Mouse (Mus musculus) CH12.LX (cell line): ENCODE results near the gene Ntrk2. TPM values are rescaled to one million over a fixed set of nuclear protein-coding genes. Genes with fewer than 3 reads are reported as not detected.

ENCODE experiments used
- DNase-seq: peaks from one replicate; pipeline ENCODE4 v3.0.0-alpha.2; 2013; ENCODE audit errors: extremely low read depth
- H3K27ac ChIP-seq: 2 replicates; pipeline ENCODE4 v1.5.1; 2012; ENCODE audit warnings: low read depth, mild to moderate bottlenecking, control low read depth, moderate library complexity; ENCODE audit not compliant: insufficient read depth
- H3K27me3 ChIP-seq: replicated peaks from 2 replicates; pipeline ENCODE3; 2012; ENCODE audit warnings: inconsistent platforms
- H3K36me3 ChIP-seq, 2 experiments: replicated peaks in 1 of 2; 2 replicates each; pipeline versions ENCODE3 to v1.6.1; 2012; ENCODE audit warnings: inconsistent platforms in 1 of 2, low read length in 1 of 2, mild to moderate bottlenecking in 1 of 2, mixed read lengths in 1 of 2, moderate library complexity in 1 of 2; ENCODE audit not compliant: control insufficient read depth in 1 of 2, insufficient read depth in 1 of 2
- H3K4me1 ChIP-seq, 2 experiments: 2 replicates each; pipeline ENCODE4 v1.6.1; 2012; ENCODE audit warnings: inconsistent platforms in 1 of 2, moderate library complexity in 1 of 2; ENCODE audit not compliant: insufficient read depth in 2 of 2, control insufficient read depth in 1 of 2
- H3K4me2 ChIP-seq: 2 replicates; pipeline ENCODE4 v1.6.1; 2012; ENCODE audit warnings: low read depth, mild to moderate bottlenecking, control low read depth; ENCODE audit not compliant: poor library complexity, insufficient read depth, severe bottlenecking
- H3K4me3 ChIP-seq, 3 experiments: fragments of 150-350 bp in 1 of 3; sonication (generic) in 1 of 3; replicated peaks in 1 of 3; 2 replicates each; pipeline versions ENCODE3 to v1.5.1; 2011 to 2012; ENCODE audit warnings: low read depth in 2 of 3, low read length in 2 of 3, mild to moderate bottlenecking in 2 of 3, moderate library complexity in 2 of 3, control low read depth in 1 of 3, improper control_type of control experiment in 1 of 3, inconsistent platforms in 1 of 3, mixed read lengths in 1 of 3; ENCODE audit not compliant: poor library complexity in 1 of 3
- H3K79me2 ChIP-seq: replicated peaks from 2 replicates; pipeline ENCODE4 v1.6.1; 2012; ENCODE audit warnings: mild to moderate bottlenecking, moderate library complexity; ENCODE audit not compliant: control insufficient read depth, poor library complexity, insufficient read depth, severe bottlenecking; ENCODE audit errors: extremely low read depth
- H3K9ac ChIP-seq: 2 replicates; pipeline ENCODE4 v1.6.1; 2012; ENCODE audit warnings: low read depth, mild to moderate bottlenecking, control low read depth, moderate library complexity; ENCODE audit not compliant: insufficient read depth
- H3K9me3 ChIP-seq: replicated peaks from 2 replicates; pipeline ENCODE3; 2012; ENCODE audit warnings: low read length, inconsistent platforms, mixed read lengths
- CHD1 ChIP-seq: IDR thresholded peaks from 2 replicates; pipeline ENCODE4 v1.6.1; 2012; ENCODE audit warnings: low read depth, low read length, improper control_type of control experiment, inconsistent platforms
- CHD2 ChIP-seq: IDR thresholded peaks from 2 replicates; pipeline ENCODE4 v1.6.1; 2011; ENCODE audit warnings: low read length, improper control_type of control experiment
- E2F4 ChIP-seq: IDR thresholded peaks from 2 replicates; pipeline ENCODE4 v1.6.1; 2011; ENCODE audit warnings: low read depth, low read length, improper control_type of control experiment; ENCODE audit not compliant: insufficient replicate concordance
- EP300 ChIP-seq: IDR thresholded peaks from 2 replicates; pipeline ENCODE4 v1.6.1; 2011; ENCODE audit warnings: low read length, improper control_type of control experiment
- GABPA ChIP-seq: IDR thresholded peaks from 2 replicates; pipeline ENCODE4 v1.6.1; 2012; ENCODE audit warnings: low read depth, low read length, improper control_type of control experiment, inconsistent platforms; ENCODE audit not compliant: insufficient replicate concordance
- JUND ChIP-seq: conservative IDR thresholded peaks from 2 replicates; pipeline ENCODE4 v1.6.1; 2011; ENCODE audit warnings: low read depth, low read length, improper control_type of control experiment
- KAT2A ChIP-seq: IDR thresholded peaks from 2 replicates; pipeline ENCODE4 v1.6.1; 2012; ENCODE audit warnings: low read length, improper control_type of control experiment, inconsistent platforms; ENCODE audit not compliant: insufficient replicate concordance
- MAZ ChIP-seq: IDR thresholded peaks from 2 replicates; pipeline ENCODE4 v1.6.1; 2012; ENCODE audit warnings: low read depth, mild to moderate bottlenecking, inconsistent platforms, low read length, improper control_type of control experiment, moderate library complexity
- MXI1 ChIP-seq: IDR thresholded peaks from 2 replicates; pipeline ENCODE4 v1.6.1; 2011; ENCODE audit warnings: mild to moderate bottlenecking, low read depth, low read length, improper control_type of control experiment
- MYC ChIP-seq: IDR thresholded peaks from 2 replicates; pipeline ENCODE4 v1.6.1; 2011; ENCODE audit warnings: low read depth, mild to moderate bottlenecking, improper control_type of control experiment, low read length
- NELFE ChIP-seq: IDR thresholded peaks from 2 replicates; pipeline ENCODE4 v1.6.1; 2011; ENCODE audit warnings: low read depth, low read length, improper control_type of control experiment
- NRF1 ChIP-seq: IDR thresholded peaks from 2 replicates; pipeline ENCODE4 v1.6.1; 2014; ENCODE audit warnings: low read depth, mild to moderate bottlenecking, inconsistent platforms, low read length, improper control_type of control experiment, moderate library complexity
- SIN3A ChIP-seq: IDR thresholded peaks from 2 replicates; pipeline ENCODE4 v1.6.1; 2012; ENCODE audit warnings: low read length, improper control_type of control experiment, inconsistent platforms
- TBP ChIP-seq: conservative IDR thresholded peaks from 2 replicates; pipeline ENCODE4 v1.6.1; 2011; ENCODE audit warnings: low read depth, low read length, improper control_type of control experiment
- TCF12 ChIP-seq: IDR thresholded peaks from 2 replicates; pipeline ENCODE4 v1.6.1; 2014; ENCODE audit warnings: low read depth, mild to moderate bottlenecking, inconsistent platforms, low read length, improper control_type of control experiment
- UBTF ChIP-seq: IDR thresholded peaks from 2 replicates; pipeline ENCODE4 v1.6.1; 2012; ENCODE audit warnings: low read depth, mild to moderate bottlenecking, inconsistent platforms, low read length, improper control_type of control experiment, moderate library complexity
- USF1 ChIP-seq: IDR thresholded peaks from 2 replicates; pipeline ENCODE4 v1.6.1; 2014; ENCODE audit warnings: low read depth, mild to moderate bottlenecking, inconsistent platforms, low read length, improper control_type of control experiment
- USF2 ChIP-seq: conservative IDR thresholded peaks from 2 replicates; pipeline ENCODE4 v1.6.1; 2011; ENCODE audit warnings: low read depth, low read length, improper control_type of control experiment
- ZKSCAN1 ChIP-seq: IDR thresholded peaks from 2 replicates; pipeline ENCODE4 v1.6.1; 2012; ENCODE audit warnings: low read depth, inconsistent platforms, low read length, improper control_type of control experiment, borderline replicate concordance
- ZMIZ1 ChIP-seq: IDR thresholded peaks from 2 replicates; pipeline ENCODE4 v1.6.1; 2012; ENCODE audit warnings: low read depth, mild to moderate bottlenecking, inconsistent platforms, low read length, improper control_type of control experiment
- ZNF384 ChIP-seq: IDR thresholded peaks from 2 replicates; pipeline ENCODE4 v1.6.1; 2012; ENCODE audit warnings: low read depth, low read length, improper control_type of control experiment, inconsistent platforms
- dilution Hi-C: fragments of 300-500 bp; cut with MboI; formaldehyde crosslinking; loops from 2 replicates; pipeline ENCODE4 v1.14.3; 2020; ENCODE audit warnings: low sequenced_read_pairs; ENCODE audit not compliant: extremely low pct_unique_long_range_greater_than_20kb, extremely low pct_ligation_motif_present
- in situ Hi-C: fragments of 300-500 bp; cut with MboI; formaldehyde crosslinking; loops from 3 replicates; pipeline ENCODE4 v1.14.3; 2019; ENCODE audit warnings: low sequenced_read_pairs, low pct_ligation_motif_present, low pct_unique_long_range_greater_than_20kb, mixed read lengths
- polyA plus RNA-seq: library from polyadenylated mRNA; unstranded; fragments of >175 nt; gene quantifications from 2 replicates; pipeline ENCODE4 v1.2.1, GENCODE M21; 2012; ENCODE audit warnings: low read depth; ENCODE audit not compliant: insufficient read length
- total RNA-seq, 2 experiments: library from RNA; depleted of rRNA; stranded (reverse); fragments of 300-350 nt in 1 of 2; fragments of >200 nt in 1 of 2; gene quantifications; 2 replicates each; pipeline ENCODE4 v1.2.3; 2012 to 2014

Gene Ntrk2
- total and polyA plus RNA-seq, 3 experiments = not detected

- no peaks in the 10 kb centered on the region for H3K27me3 ChIP-seq
- no peaks in the 10 kb centered on the region for H3K79me2 ChIP-seq
- no peaks in the 10 kb centered on the region for H3K36me3 ChIP-seq
- no peaks in the 10 kb centered on the region for H3K4me1 ChIP-seq
- in situ Hi-C loops (no loop called here), dilution Hi-C loops (no loop called here)
- no peak overlapping the region for H3K27ac ChIP-seq
- H3K9me3 ChIP-seq = peaks cover 93% of the 10 kb centered on the region
- H3K4me3 ChIP-seq = no peak overlapping the region
- no peak overlapping the region for H3K4me2 ChIP-seq
- TF ChIP-seq MAZ (no peak), JUND (no peak), NRF1 (no peak)
- DNase-seq = no peak
- no peak overlapping the region for H3K9ac ChIP-seq
These were observed 219.3 kb downstream of the Ntrk2 start for GRCm38 (mm10) chr13:59025653-59026052.

- Histone ChIP-seq H3K9ac (no peak overlapping the region), H3K27ac (no peak overlapping the region), H3K36me3 (no peaks in the 10 kb centered on the region)
- no peak for DNase-seq
- TF ChIP-seq EP300 (no peak), MXI1 (no peak), GABPA (no peak), USF2 (no peak)
- TF ChIP-seq, all 38 proteins: peak for 0
- no peaks in the 10 kb centered on the region for H3K27me3 ChIP-seq
- dilution Hi-C loops = no loop called here
- no peaks in the 10 kb centered on the region for H3K79me2 ChIP-seq
- in situ Hi-C loops = no loop called here
- no peaks in the 10 kb centered on the region for H3K4me1 ChIP-seq
- no peak overlapping the region for H3K4me2 ChIP-seq
- no peak overlapping the region for H3K4me3 ChIP-seq
- H3K9me3 ChIP-seq = peaks cover 89% of the 10 kb centered on the region
These were observed 221.1 kb downstream of the Ntrk2 start for GRCm38 (mm10) chr13:59027436-59027835.

- no peak for TF ChIP-seq ZKSCAN1
- TF ChIP-seq GABPA = no peak
- TF ChIP-seq CHD1 = no peak
- TF ChIP-seq MAZ = no peak
- no peak for TF ChIP-seq USF1
- no peak for TF ChIP-seq TCF12
- TF ChIP-seq KAT2A = no peak
- no peak for TF ChIP-seq ZMIZ1
- TF ChIP-seq NRF1 = no peak
- no peak for TF ChIP-seq ZNF384
- TF ChIP-seq E2F4 = no peak
- TF ChIP-seq UBTF = no peak
- no peak for TF ChIP-seq NELFE
- no peak for TF ChIP-seq SIN3A
- TF ChIP-seq TBP = no peak
- no peak for TF ChIP-seq CHD2
- TF ChIP-seq MYC = no peak
- TF ChIP-seq, all 38 proteins: peak for 0
- no peak overlapping the region for H3K9ac ChIP-seq
- no peak overlapping the region for H3K4me3 ChIP-seq
- no peak overlapping the region for H3K27ac ChIP-seq
- H3K4me1 ChIP-seq = no peaks in the 10 kb centered on the region
- H3K27me3 ChIP-seq = no peaks in the 10 kb centered on the region
- H3K4me2 ChIP-seq = no peak overlapping the region
- H3K79me2 ChIP-seq = no peaks in the 10 kb centered on the region
- in situ Hi-C loops = no loop called here
- peaks cover 89% of the 10 kb centered on the region for H3K9me3 ChIP-seq
- no peak for DNase-seq
- no peaks in the 10 kb centered on the region for H3K36me3 ChIP-seq
- dilution Hi-C loops = no loop called here
These were observed 222.2 kb downstream of the Ntrk2 start for GRCm38 (mm10) chr13:59028546-59028945.
